In genomic region chr14:33734446-33735043, GRCm38 (mm10) we compare ENCODE assay signal across 9 mouse cellular contexts.
A peak's percentile ranks its signal among the peaks of the same experiment; 100 is the strongest.
DNase-seq lines count a peak whose midpoint lies in the region; ATAC-seq lines count a peak whose summit lies in the region.
"Had no signal": no experiment of that assay in that cellular context is flagged by ENCODE, and none has a peak within 500 bp of the region (broad histone marks: within the 10 kb centered on the region; RNA-seq: fewer than 3 reads in every experiment).

No protein-coding gene starts in this region.

- H3K4me2 ChIP-seq in forebrain, embryonic 15.5 days (replicated peaks): no peak overlapping the region
- no peak overlapping the region for H3K4me2 ChIP-seq in forebrain, embryonic 12.5 days
- no peak overlapping the region for H3K4me2 ChIP-seq in neural tube, embryonic 15.5 days
- H3K4me2 ChIP-seq: liver, embryonic 15.5 days had no signal

- ATAC-seq in forebrain, embryonic 15.5 days (replicated peaks): 0 out of 2 replicates have a peak, but pooled peaks have one; percentile 51
- no peak for ATAC-seq in forebrain, embryonic 12.5 days (ENCODE audit: low FRiP score)
- ATAC-seq in neural tube, embryonic 15.5 days (ENCODE audit: low FRiP score): peak; percentile 53; the same call in 1 of the 2 replicates
- ATAC-seq in CD4-positive, CD25-positive, alpha-beta regulatory T cell, adult 4 months: no peak

- peak; percentile 39 for DNase-seq in ovary, adult 18-20 months (ENCODE audit: low spot score)
- DNase-seq in ovary, postnatal 10 days (ENCODE audit: low spot score): no peak
- peak; percentile 77 for DNase-seq in kidney, postnatal 14 days
- DNase-seq in MN1 (ENCODE audit: low spot score): no peak

- H3K4me1 ChIP-seq in forebrain, embryonic 15.5 days: peaks cover 7% of the 10 kb centered on the region
- peaks cover 16% of the 10 kb centered on the region for H3K4me1 ChIP-seq in forebrain, embryonic 12.5 days
- no peaks in the 10 kb centered on the region for H3K4me1 ChIP-seq in neural tube, embryonic 15.5 days
- H3K4me1 ChIP-seq: liver, embryonic 15.5 days had no signal

- H3K36me3 ChIP-seq in forebrain, embryonic 15.5 days: no peaks in the 10 kb centered on the region
- no peaks in the 10 kb centered on the region for H3K36me3 ChIP-seq in forebrain, embryonic 12.5 days (replicated peaks)
- H3K36me3 ChIP-seq in neural tube, embryonic 15.5 days: no peaks in the 10 kb centered on the region
- H3K36me3 ChIP-seq: liver, embryonic 15.5 days had no signal

- no peak overlapping the region for H3K4me3 ChIP-seq in forebrain, embryonic 15.5 days
- no peak overlapping the region for H3K4me3 ChIP-seq in forebrain, embryonic 12.5 days (replicated peaks)
- no peak overlapping the region for H3K4me3 ChIP-seq in neural tube, embryonic 15.5 days (replicated peaks)
- H3K4me3 ChIP-seq: liver, embryonic 15.5 days had no signal

- no peaks in the 10 kb centered on the region for H3K9me3 ChIP-seq in forebrain, embryonic 15.5 days
- H3K9me3 ChIP-seq in forebrain, embryonic 12.5 days: no peaks in the 10 kb centered on the region
- no peaks in the 10 kb centered on the region for H3K9me3 ChIP-seq in neural tube, embryonic 15.5 days (replicated peaks)
- H3K9me3 ChIP-seq: liver, embryonic 15.5 days had no signal

- H3K9ac ChIP-seq in forebrain, embryonic 15.5 days (replicated peaks): no peak overlapping the region
- no peak overlapping the region for H3K9ac ChIP-seq in forebrain, embryonic 12.5 days
- no peak overlapping the region for H3K9ac ChIP-seq in neural tube, embryonic 15.5 days (replicated peaks)
- H3K9ac ChIP-seq: liver, embryonic 15.5 days had no signal

- H3K27me3 ChIP-seq in forebrain, embryonic 15.5 days: no peaks in the 10 kb centered on the region
- 0 out of 2 replicates have a peak, but pooled peaks cover 10% of the 10 kb centered on the region for H3K27me3 ChIP-seq in forebrain, embryonic 12.5 days
- H3K27me3 ChIP-seq in neural tube, embryonic 15.5 days (replicated peaks): no peaks in the 10 kb centered on the region
- H3K27me3 ChIP-seq: liver, embryonic 15.5 days had no signal

- 33% methylated on average over 5 of the region's 5 CpGs for WGBS in forebrain, embryonic 15.5 days
- WGBS in forebrain, embryonic 12.5 days: 71% methylated on average over 5 of the region's 5 CpGs
- 47% methylated on average over 5 of the region's 5 CpGs for WGBS in neural tube, embryonic 15.5 days

- H3K27ac ChIP-seq in forebrain, embryonic 15.5 days (replicated peaks): no peak overlapping the region
- no peak overlapping the region for H3K27ac ChIP-seq in forebrain, embryonic 12.5 days
- no peak overlapping the region for H3K27ac ChIP-seq in neural tube, embryonic 15.5 days (replicated peaks)
- H3K27ac ChIP-seq: liver, embryonic 15.5 days had no signal

Comparison
In these comparisons a context has a peak if more than half of its experiments do, and no peak if none do; other contexts are left out.
1. ATAC-seq: peak in forebrain, embryonic 15.5 days (single experiment) and neural tube, embryonic 15.5 days (single experiment); none in forebrain, embryonic 12.5 days (single experiment) and CD4-positive, CD25-positive, alpha-beta regulatory T cell, adult 4 months (single experiment).
2. DNase-seq: peak in ovary, adult 18-20 months (single experiment) and kidney, postnatal 14 days (single experiment); none in ovary, postnatal 10 days (single experiment) and MN1 (single experiment).